Mouse (Mus musculus) megakaryocyte progenitor cell, adult 5-6 weeks (primary cell): ENCODE data around the gene Sh3bgrl3. TPM values are rescaled to one million over a fixed set of nuclear protein-coding genes. Genes with fewer than 3 reads are reported as not detected.

ENCODE experiments used
- ATAC-seq: replicated peaks from 2 replicates; pipeline ENCODE4 v1.8.0; 2016; ENCODE audit warnings: mild to moderate bottlenecking, moderate TSS enrichment, inconsistent platforms; ENCODE audit not compliant: poor library complexity
- total RNA-seq, 2 experiments: library from RNA; stranded (forward) in 1 of 2; stranded (reverse) in 1 of 2; fragments of 157-497, 149-512 nt in 1 of 2; fragments of 200-1000 nt in 1 of 2; gene quantifications; 2 replicates each; pipeline versions ENCODE4 v1.2.3 to v1.2.4; 2015 to 2017

The Sh3bgrl3 gene
- total RNA-seq, 2 experiments from 2014 or later = 307 to 761 TPM

- peak; percentile 56 for ATAC-seq
Measured at GRCm38 (mm10) chr4:134129482-134129881, 893 bp upstream of the Sh3bgrl3 start.

GRCm38 (mm10) chr4:134128983-134129362 is 384 bp upstream of the Sh3bgrl3 start:
- peak; percentile 33 for ATAC-seq

- no peak for ATAC-seq
Measured at GRCm38 (mm10) chr4:134127793-134128192, 796 bp downstream of the Sh3bgrl3 start.

GRCm38 (mm10) chr4:134127121-134127455 is 1.5 kb downstream of the Sh3bgrl3 start:
- no peak for ATAC-seq

DNA sequence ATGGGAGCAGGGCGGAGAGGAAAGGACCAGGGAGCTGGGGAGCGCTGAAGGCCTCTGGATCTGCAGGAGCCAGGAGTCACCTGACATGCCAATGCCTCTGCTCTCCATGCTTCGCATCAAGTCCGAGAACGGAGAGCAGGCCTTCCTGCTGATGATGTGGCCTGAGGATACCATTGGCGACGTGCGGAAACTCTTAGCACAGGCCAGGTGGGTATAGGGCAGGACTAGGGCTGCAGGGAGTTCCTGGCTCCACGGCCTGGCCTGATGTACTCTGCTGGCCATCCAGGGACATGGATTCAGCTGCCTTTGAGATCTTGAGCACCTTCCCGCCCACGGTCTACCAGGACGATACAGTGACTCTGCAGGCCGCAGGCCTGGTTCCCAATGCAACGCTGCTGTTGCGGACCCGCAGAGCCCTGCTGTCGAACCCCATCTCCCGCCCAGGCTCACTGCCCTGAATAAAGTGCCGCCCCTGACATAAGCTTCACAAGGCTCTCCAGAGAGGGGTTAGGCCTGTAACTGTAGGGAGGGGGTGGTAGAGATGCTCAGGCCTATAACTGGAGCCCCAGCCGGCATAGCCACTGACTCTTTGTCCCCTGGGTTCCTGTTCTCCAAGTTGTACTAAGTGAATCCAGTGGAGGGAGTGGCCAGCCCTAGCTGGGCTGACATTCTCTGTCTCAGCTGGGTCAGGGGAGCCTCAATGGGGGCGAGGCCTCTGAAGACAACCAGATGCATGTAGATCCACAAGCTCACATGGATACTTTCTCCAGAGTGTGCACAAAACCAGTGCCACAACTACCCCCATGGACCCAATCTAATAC is 2.1 kb downstream of the Sh3bgrl3 start:
- no peak for ATAC-seq

DNA sequence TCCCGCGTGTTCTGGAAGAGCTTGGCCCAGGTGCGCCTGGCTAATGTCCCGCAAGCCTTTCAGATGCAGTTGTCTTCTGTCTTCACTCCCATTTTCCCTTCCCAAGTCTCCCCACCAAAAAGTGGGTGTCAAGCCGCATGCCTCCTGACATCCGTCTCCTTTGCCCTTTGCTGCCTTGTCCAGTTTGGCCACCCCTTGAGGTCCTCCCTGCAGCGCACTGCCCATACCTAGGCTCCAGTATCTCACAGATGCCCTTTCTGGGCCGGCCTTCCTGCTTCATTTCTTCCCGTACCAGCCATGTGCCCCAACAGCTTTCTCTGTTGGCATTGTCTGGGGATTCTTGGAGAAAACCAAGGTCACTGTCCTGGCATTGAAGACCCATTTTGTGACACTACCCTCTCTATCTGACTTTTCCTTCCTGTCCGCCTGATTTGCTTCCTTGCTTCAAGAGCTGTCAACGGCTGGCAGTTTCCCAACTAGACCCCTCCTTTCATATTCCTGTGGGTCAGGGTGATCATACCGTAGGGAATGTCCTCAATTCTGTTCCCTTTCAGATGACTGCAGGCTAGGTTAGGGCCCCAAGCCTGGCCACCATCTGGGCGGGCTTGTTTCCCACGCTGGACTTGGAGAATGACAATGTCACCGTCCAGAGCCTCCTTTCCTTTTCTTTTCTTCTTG is 3.1 kb downstream of the Sh3bgrl3 start:
- no peak for ATAC-seq

DNA sequence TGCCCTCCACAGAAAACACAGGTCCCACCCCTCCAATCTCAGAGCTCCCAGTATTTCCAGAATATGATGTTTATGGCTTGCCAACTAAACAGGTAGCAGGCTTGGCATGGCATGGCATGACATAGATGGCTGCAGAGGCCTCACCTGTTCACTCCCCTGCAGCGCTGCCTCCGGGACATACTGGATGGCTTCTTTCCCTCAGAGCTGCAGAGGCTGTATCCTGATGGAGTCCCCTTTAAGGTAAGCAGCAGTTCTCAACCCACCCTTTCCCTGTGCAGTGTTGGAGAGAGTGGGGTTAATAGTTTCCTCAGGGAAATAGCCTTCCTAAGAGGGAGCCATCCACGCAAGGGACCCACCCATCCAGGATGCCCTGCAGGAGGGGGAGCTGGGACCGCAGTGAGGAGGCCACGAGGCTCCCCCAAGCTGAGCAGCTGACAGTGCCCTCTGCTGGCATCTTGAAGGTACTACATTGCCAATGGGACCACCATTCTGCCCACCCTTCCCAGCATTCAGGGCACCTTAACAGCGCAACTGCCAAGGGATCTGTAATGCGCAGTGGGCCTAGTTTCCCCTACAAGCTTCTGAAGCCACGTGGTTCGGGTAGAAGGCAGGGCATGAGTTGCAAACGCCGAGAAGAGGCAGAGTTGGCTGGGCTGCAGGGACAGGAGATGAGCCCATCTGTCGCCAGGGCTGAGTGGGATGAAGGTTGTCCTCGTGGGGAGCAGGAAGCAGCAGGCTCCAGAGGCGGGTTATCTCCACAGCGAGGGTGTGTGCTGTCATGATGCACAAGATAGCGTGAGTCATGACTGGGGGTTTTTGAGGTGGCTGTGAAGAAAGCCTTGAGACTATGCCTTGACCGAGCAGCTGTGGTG is 4.7 kb downstream of the Sh3bgrl3 start:
- ATAC-seq = peak; percentile 52

DNA sequence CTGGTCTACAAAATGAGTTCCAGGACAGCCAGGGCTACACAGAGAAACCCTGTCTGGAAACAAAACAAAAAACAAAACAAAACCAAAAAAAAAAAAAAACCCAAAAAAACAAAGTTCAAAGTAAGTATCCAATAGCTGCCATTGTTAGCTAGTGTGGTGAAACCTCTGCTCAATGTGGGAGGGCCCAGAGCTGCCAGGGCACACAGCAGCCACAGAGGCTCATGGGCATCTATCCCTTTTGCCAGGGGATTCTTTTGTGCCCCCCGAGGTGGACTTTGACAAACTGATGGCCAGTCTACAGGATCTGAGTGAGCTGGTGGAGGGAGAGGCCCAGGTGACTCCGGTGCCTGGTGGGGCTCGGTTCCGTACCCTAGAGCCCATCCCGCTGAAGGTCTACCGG is 5.4 kb downstream of the Sh3bgrl3 start:
- no peak for ATAC-seq

DNA sequence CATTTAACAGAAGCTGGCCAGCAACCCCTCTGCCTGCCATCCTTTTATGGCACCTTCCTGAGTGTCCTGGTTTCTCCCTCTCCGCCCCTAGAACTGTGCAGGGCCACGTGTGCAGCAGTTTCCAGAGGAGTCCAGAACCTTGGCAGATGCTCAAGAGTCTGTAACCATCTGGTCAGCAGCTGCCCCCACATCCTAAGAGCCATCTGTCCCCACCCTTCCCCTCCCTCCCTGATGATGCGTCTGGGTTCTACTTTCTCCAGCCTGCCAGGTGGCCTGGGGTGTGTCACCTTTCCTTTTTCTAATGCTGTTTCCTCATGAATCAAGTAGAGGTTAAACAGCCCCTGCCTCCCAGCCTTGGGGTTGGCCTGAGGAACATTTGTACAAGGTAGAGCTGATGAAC is 6.3 kb downstream of the Sh3bgrl3 start:
- ATAC-seq = no peak

- peak; percentile 7; the same call in 1 of the 2 replicates for ATAC-seq
Measured at GRCm38 (mm10) chr4:134121571-134121970, 7.0 kb downstream of the Sh3bgrl3 start.

DNA sequence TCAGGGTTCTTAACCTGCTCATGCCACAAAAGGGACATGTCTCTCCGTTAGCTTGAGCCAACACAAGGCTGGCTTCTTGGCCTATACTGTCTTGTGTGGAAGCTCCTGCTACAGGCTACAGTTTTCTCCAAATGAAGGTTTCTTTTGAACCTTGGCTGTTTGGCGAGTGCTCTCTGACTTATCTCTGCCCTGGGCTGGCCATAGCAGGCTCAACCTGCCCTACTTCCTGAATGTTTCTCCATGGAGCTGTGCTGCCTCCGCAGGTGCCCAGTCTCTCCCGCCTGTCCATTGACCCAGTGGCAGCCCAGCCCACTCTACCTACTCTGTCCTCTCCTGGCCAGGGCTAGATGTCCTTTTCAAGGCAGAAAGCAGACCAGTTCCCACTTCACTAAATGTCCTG is 7.7 kb downstream of the Sh3bgrl3 start:
- ATAC-seq = no peak

DNA sequence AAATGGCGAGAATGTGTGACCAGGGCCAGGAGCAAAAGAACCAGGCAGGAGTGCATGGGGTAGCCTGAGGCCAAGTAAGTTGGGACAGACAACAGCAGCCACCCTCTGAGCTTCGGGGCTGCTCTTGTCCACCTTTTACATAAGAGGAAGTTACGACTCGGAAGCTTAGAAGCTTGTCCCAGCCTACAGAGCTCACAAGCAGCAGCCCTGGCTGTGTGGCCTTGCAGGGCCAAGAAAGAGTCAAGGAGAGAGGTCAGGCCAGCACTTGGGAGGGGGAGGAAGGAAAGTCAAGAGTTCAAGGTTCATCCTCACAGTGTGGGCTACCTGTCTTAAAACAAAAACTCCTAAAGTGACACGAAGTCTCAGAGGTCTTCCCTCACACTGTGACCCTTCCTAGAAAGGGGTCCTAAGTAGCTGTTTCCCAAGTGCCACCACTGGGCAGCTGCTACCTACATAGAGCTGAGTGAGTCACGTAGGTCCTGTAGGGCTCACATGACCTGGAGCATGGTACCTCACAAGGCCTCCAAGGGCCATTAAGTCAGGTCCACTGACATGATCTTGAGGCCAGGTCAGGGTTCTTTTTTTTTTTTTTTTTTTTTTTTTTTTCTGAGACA is 8.3 kb downstream of the Sh3bgrl3 start:
- no peak for ATAC-seq

- ATAC-seq = peak; percentile 33
Measured at GRCm38 (mm10) chr4:134119644-134120043, 8.9 kb downstream of the Sh3bgrl3 start.

DNA sequence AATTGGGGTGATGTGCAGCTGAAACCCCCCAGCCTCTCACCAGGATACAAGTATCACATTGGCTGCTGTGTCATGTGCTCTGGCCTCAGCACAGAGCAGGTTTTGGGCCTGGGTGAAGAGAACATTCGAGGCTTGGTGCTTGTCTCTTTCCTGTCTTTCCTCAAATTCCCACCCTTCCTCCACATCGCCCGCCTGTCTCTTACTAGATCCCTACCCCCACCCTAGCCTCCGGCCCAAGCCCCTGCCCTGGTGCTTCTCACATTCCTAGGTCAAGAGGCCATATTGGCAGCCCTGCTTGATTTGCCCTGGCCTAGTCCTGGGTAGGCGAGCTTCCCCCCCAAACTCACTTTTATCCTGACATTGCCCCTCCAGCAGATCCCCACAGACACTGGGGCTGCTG is 9.5 kb downstream of the Sh3bgrl3 start:
- ATAC-seq = no peak

DNA sequence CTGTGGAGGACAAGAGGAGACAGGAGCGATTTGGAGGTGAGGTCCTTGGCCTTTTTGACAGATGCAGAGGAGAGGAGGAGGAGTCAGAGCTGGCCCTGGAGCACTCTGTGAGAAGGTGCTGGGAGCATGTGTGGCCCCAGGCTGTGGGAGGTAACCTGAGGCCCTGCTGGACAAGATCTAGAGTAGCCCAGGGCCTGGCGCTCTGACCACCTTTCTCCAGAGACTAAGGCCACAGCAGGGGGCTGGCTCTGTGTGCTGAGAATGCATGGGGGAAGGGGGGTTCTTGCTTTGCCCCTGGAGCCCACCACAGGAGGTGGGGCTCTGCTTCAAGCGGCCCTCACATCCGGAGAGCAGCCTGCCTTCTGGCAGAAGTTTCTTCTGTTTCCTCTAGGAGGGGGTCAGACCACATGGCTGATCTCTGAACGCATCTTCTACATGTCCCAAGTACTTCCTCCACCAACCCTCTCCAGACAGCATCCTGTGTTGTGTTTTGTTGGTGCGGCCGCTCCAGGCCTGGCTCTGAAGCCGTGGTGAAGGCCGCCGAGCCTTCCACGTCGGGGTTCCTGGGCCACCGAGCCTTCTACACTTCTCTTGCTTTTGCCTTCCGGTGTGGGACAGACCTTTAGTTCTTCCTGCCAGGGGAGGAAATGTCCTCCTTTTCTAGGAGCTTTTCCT is 10.3 kb downstream of the Sh3bgrl3 start:
- 0 out of 2 replicates have a peak, but pooled peaks have one; percentile 17 for ATAC-seq

DNA sequence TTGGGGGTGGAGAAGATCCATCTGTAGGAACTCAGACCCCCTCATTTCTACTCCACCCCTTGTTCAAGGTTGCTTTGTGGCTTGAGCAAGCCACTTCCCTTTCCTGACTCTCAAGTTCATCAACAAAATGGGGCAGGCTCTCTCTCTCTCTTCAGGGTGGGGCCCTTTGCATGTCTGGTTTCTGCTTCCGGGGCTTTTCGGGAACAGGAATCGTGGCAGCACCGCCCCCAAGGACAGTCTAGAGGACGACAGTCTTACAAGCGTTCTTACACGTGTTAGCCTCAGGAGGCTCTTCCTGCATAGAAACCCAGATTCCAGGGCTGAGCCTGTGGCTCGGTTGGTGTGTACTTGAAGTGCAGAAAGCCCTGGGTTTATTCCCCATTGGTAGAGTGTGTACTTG is 11.6 kb downstream of the Sh3bgrl3 start:
- peak; percentile 70 for ATAC-seq

DNA sequence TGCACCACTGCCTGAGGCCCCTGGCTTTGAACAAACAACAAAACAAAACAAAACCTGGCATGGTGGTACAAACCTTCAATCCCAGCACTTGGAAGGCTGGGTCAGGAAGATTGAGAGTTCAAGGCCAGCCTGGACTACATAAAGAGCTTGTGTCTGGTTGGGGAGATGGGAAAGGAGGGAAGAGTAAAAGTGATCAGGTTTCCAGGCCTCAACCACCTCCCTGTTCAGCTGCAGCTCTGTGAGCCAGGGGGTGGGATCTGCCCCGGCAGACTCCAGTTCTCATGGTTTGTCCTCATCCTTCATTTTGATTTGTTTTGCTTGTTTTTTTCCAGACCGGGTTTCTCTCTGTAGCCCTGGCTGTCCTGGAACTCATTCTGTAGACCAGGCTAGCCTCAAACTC is 12.1 kb downstream of the Sh3bgrl3 start:
- ATAC-seq = no peak

GRCm38 (mm10) chr4:134115215-134116144 is 13.1 kb downstream of the Sh3bgrl3 start:
- no peak for ATAC-seq

DNA sequence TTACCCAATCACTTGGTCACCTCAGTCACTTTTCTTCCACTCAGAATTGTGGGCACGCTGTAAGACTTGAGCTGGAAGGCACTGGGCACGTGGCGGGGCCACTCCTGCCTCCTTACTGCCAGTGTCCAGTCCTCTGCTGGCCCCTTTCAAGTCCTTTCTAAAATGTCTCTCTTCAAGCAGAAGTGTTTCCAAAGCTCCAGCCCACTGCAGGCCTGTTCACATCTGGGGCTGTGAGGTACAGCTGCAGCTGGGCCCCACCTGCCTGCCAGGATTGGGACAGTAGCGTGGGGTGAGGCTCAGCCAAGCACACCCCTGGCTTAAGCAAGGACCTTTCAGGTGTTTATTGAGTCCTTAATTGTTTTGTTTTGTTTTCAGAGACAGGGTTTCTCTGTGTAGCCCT is 14.6 kb downstream of the Sh3bgrl3 start:
- ATAC-seq = no peak
